In genomic region chr7:51175211-51175610, GRCm38 (mm10) we compare ENCODE assay signal across 25 mouse cellular contexts.
DNase-seq lines count a peak whose midpoint lies in the region; ATAC-seq and TF ChIP-seq lines count a peak whose summit lies in the region.
"Had no signal": no experiment of that assay in that cellular context is flagged by ENCODE, and none has a peak within 500 bp of the region (broad histone marks: within the 10 kb centered on the region; RNA-seq: fewer than 3 reads in every experiment).

No protein-coding gene starts in this region.

- H3K36me3 ChIP-seq in kidney, embryonic 15.5 days = no peaks in the 10 kb centered on the region
- H3K36me3 ChIP-seq in forebrain, postnatal 0 days (ENCODE audit: insufficient read depth) = no peaks in the 10 kb centered on the region
- no peaks in the 10 kb centered on the region for H3K36me3 ChIP-seq in intestine, embryonic 15.5 days
- H3K36me3 ChIP-seq: forebrain, embryonic 10.5 days; G1E; hindbrain, embryonic 10.5 days; hindbrain, embryonic 13.5 days had no signal

- no peak overlapping the region for H3K27ac ChIP-seq in kidney, embryonic 15.5 days
- no peak overlapping the region for H3K27ac ChIP-seq in forebrain, postnatal 0 days (ENCODE audit: low read depth, low read length)
- H3K27ac ChIP-seq in intestine, embryonic 15.5 days = no peak overlapping the region
- H3K27ac ChIP-seq: forebrain, embryonic 10.5 days; forebrain, embryonic 13.5 days; gastrocnemius, adult 2 months; hindbrain, embryonic 10.5 days; hindbrain, embryonic 13.5 days had no signal

- no peak for TF ChIP-seq CTCF in forebrain, postnatal 0 days (IDR thresholded peaks at IDR 0.05; ENCODE audit: low read depth)

- WGBS in kidney, embryonic 15.5 days = 86% methylated on average over 8 of the region's 8 CpGs
- 52% methylated on average over 8 of the region's 8 CpGs for WGBS in forebrain, postnatal 0 days
- 83% methylated on average over 8 of the region's 8 CpGs for WGBS in intestine, embryonic 15.5 days

- DNase-seq in kidney, adult 18-20 months = peak; percentile 52
- peak; percentile 82 for DNase-seq in kidney, adult 9 months
- peak; percentile 3 for DNase-seq in kidney, postnatal 14 days
- no peak for DNase-seq in forebrain, postnatal 0 days
- DNase-seq: adrenal gland, postnatal 10 days; adrenal gland, postnatal 36 days; B cell, adult 2 months; cerebellum, adult 18-20 months; cerebellum, adult 9-10 months; cerebellum, postnatal 14 days; gastrocnemius, adult 2 months; gastrocnemius, postnatal 14 days; heart, adult 11 months had no signal

- no peak overlapping the region for H3K4me2 ChIP-seq in kidney, embryonic 15.5 days
- H3K4me2 ChIP-seq in forebrain, postnatal 0 days (ENCODE audit: low read depth) = no peak overlapping the region
- H3K4me2 ChIP-seq in intestine, embryonic 15.5 days (replicated peaks) = no peak overlapping the region
- H3K4me2 ChIP-seq: forebrain, embryonic 13.5 days; heart, embryonic 11.5 days; hindbrain, embryonic 13.5 days had no signal

- H3K27me3 ChIP-seq in kidney, embryonic 15.5 days = no peaks in the 10 kb centered on the region
- H3K27me3 ChIP-seq in forebrain, postnatal 0 days (ENCODE audit: insufficient read depth, low read length) = no peaks in the 10 kb centered on the region
- no peaks in the 10 kb centered on the region for H3K27me3 ChIP-seq in intestine, embryonic 15.5 days (replicated peaks)
- H3K27me3 ChIP-seq: CH12.LX; forebrain, embryonic 13.5 days; hindbrain, embryonic 13.5 days; Patski had no signal

- no peak overlapping the region for H3K4me3 ChIP-seq in kidney, embryonic 15.5 days (replicated peaks)
- H3K4me3 ChIP-seq in forebrain, postnatal 0 days (ENCODE audit: low read depth, low read length) = no peak overlapping the region
- no peak overlapping the region for H3K4me3 ChIP-seq in intestine, embryonic 15.5 days (replicated peaks)
- H3K4me3 ChIP-seq: forebrain, embryonic 10.5 days; forebrain, embryonic 13.5 days; gastrocnemius, adult 2 months; hindbrain, embryonic 10.5 days; hindbrain, embryonic 13.5 days had no signal

- no peaks in the 10 kb centered on the region for H3K9me3 ChIP-seq in kidney, embryonic 15.5 days (replicated peaks)
- H3K9me3 ChIP-seq in forebrain, postnatal 0 days (ENCODE audit: low read length) = no peaks in the 10 kb centered on the region
- no peaks in the 10 kb centered on the region for H3K9me3 ChIP-seq in intestine, embryonic 15.5 days
- H3K9me3 ChIP-seq: forebrain, embryonic 10.5 days; forebrain, embryonic 13.5 days; hindbrain, embryonic 10.5 days; hindbrain, embryonic 13.5 days had no signal

- H3K4me1 ChIP-seq in kidney, embryonic 15.5 days = no peaks in the 10 kb centered on the region
- H3K4me1 ChIP-seq in forebrain, postnatal 0 days (ENCODE audit: insufficient read depth) = no peaks in the 10 kb centered on the region
- no peaks in the 10 kb centered on the region for H3K4me1 ChIP-seq in intestine, embryonic 15.5 days (replicated peaks)
- H3K4me1 ChIP-seq: forebrain, embryonic 10.5 days; forebrain, embryonic 13.5 days; hindbrain, embryonic 10.5 days; hindbrain, embryonic 13.5 days had no signal

- H3K9ac ChIP-seq in kidney, embryonic 15.5 days = no peak overlapping the region
- no peak overlapping the region for H3K9ac ChIP-seq in forebrain, postnatal 0 days
- no peak overlapping the region for H3K9ac ChIP-seq in intestine, embryonic 15.5 days
- H3K9ac ChIP-seq: forebrain, embryonic 13.5 days; hindbrain, embryonic 13.5 days had no signal

- ATAC-seq in kidney, embryonic 15.5 days (replicated peaks; ENCODE audit: low FRiP score) = no peak
- no peak for ATAC-seq in forebrain, postnatal 0 days
- no peak for ATAC-seq in intestine, embryonic 15.5 days
- ATAC-seq: forebrain, embryonic 13.5 days; forebrain, embryonic 16.5 days; hindbrain, embryonic 16.5 days; Patski had no signal
